Mouse (Mus musculus) kidney, postnatal 25 days (tissue): ENCODE data around the gene Dlgap1.

Experiments used
- DNase-seq, 2 experiments: peaks; one replicate each; pipeline ENCODE4 v3.0.0; 2021; ENCODE audit warnings: mixed read lengths in 2 of 2

Gene Dlgap1

GRCm38 (mm10) chr17:70173916-70174315 is 205.0 kb downstream of the Dlgap1 start:
- no peak for DNase-seq

DNA sequence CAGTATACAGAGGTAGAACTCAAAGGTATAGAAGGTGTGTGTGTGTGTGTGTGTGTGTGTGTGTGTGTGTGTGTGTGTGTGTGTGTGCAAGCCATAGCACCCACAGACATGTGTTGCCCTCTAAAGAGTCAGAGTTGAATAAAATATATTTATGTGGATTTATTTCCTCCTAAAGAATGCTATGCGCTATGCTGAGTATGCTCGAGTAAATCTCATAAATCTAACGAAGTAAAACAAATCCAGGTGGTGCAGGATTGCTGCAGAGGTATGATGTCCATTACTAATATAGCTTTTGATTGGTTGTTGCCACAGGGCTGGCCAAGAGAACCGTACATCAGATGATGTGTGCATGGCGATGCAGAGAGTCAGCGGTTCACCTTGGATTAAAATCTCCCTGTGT is 222.4 kb downstream of the Dlgap1 start:
- no peak for DNase-seq

DNA sequence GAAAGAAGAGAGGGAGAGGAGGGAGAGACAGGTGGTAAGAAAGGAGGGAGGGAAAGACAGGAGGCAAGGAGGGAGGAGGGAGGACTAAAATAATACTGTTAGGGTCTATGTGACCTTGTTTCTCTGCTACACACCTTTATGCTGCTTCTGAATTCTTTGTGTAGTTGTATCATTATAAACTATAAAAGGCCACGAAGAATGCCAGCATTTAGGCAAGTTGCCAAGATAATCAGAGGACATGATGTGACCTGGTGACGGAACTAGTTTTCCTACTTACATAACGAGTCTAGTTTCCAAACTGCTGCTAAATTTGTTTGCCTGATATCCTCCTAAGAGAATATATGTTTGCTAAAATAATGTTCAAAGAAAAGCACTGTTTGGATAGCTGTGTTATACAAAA is 254.0 kb downstream of the Dlgap1 start:
- DNase-seq = no peak

DNA sequence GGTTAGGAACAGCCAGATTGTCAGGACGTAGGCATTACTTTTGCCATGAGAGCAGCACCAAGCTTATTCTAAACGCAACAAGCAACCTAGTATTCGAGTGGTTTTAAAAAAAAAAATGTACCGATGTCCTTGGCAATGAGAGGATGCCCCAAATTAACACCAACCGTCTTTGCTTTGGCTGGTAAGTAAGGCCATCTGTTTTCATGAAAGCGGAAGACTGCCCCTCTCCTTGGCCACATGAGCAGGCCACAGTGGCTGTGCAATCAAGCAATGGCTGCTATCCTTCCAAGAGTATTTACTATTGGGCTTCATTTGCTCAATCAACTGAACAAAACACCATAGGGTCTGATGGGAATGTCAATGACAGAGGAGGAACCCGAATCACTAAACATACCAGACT is 278.5 kb downstream of the Dlgap1 start:
- DNase-seq = no peak

DNA sequence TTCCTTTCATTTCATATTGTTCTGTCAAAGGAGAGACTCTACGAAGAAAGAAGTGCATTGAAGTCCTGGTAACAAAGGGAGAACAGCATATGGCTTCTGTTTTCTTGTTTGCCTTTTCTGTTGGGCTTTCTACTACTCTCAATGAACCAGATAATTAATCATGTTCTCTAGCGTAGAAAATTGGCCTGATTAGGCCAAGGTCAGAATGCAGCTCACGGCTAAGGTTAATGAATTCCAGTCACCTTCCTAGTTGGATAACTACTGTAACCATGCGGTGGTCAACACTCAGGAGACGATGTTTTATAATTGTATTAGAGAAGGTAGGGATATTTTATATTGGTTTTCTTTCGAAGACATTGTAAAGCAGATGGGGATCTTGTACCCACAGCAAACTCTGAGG is 279.4 kb downstream of the Dlgap1 start:
- no peak for DNase-seq

DNA sequence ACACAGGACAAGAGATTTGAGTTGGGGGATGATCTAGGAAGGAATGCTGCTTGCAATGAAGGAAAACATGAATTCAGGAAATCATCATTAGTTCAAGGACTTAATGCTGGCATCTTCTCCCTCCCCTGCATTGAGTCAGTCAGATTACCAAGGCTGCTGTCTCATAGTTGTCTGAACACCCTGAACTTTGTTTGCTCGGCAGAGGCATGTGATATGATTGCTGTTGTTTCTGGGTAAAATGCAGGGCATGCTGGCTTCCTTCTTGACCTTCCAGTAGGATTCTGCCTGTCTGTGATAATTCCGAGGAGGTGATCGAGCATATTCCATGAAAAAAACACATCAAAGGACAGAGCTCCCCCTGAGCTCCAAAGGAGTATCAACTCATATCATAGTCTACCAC is 283.6 kb downstream of the Dlgap1 start:
- no peak for DNase-seq

DNA sequence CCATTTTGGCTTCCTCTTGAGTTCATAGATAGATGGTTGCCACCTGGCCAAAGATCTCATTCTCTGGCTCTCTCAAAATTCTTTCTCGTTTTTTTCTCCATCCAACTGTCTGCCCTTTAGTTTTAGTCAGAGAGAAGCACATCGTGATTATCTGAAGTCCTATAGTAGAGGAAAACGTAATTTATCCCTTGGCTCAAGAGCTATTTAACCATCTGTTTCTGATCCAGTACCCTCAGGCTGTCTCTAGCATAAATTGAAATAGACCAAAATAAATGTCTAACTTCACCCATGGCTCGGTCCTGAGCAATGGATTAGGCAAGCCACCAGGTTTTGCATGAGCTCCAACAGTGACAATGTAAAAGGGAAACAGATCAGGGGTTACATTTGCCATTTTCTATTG is 287.5 kb downstream of the Dlgap1 start:
- no peak for DNase-seq

- no peak for DNase-seq
Observed at GRCm38 (mm10) chr17:70263156-70263555, 294.3 kb downstream of the Dlgap1 start.

DNA sequence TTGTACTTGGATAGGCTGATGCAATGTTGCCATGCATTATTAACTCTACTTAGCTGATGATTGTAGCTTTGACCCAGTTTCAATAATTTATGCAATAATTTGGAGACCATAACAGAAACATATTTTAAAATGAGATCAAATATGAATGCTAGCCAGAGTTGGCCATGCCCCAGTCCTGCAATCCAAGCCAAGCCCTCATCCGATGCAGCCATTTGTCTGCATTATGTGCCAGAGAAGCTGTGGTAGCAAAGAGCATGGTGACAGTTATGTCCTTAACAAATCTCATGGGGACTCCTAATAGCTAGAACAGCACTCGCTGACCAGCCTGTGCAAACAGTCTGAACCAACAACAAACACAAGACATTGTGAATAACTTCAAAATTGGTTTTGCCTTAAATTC is 303.3 kb downstream of the Dlgap1 start:
- no peak for DNase-seq

DNA sequence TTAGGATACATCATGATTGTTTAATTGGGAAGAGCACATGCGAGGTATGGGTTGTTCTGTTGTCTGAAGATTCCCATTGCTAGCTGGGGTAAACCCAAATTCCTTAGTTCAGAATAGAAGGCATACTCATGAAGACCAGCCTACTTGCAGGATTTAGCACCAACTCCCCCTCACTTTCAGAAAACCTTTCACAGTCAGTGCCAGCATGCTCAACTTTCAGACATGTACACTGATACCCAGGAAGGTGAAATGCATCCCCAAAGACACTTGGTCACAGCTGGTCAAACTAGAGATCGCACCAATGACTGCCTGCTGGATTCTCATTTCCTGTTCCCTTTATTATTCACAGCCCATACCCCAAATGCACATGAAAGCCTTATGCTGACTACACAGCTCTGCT is 318.8 kb downstream of the Dlgap1 start:
- no peak for DNase-seq

- DNase-seq = no peak
Observed at GRCm38 (mm10) chr17:70294106-70294505, 325.2 kb downstream of the Dlgap1 start.

DNA sequence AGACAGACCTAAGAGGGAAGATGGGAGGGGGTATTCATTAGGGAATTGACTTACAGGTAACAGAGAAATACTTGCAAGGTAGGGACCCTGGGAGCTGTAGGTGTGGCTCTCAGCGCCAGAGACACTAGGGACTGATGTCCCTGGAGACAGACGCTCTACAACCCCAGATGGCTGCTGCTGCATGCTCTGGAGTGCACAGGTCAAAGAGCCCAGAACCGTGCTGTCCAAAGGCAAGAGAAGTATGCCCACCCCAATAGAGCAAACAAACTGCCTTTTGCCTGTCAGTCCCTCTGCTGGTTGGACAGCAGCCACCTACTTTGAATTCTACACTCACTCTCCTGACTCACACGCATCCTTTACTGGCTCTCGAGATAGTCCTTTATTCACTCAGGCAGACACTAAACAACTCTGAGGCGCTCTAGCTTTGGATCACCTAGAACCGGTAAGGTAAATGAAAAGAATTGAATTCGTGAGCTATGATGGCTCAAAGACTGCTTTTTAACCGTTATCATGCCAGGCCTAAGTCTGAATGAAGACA is 333.1 kb downstream of the Dlgap1 start:
- DNase-seq = no peak

DNA sequence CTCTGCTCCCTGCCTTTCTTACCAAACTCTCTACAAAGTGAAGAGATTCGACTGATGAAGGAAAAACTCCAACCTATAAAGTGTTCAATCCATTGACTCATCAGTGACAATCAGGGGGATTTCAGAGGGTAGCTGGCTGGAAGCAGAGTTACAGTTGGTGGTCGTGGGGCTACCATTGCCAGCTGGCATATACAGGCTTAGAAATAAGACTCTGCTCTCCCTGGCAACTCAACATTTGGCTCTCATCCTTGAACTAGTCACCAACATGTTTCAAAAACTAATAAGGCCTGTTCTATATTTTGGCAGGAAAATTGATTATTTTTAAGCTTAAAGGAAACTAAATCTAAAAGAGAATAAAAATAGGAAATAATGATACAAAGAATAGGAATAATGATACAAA is 333.8 kb downstream of the Dlgap1 start:
- DNase-seq = no peak

- no peak for DNase-seq
Observed at GRCm38 (mm10) chr17:70305021-70305420, 336.1 kb downstream of the Dlgap1 start.

DNA sequence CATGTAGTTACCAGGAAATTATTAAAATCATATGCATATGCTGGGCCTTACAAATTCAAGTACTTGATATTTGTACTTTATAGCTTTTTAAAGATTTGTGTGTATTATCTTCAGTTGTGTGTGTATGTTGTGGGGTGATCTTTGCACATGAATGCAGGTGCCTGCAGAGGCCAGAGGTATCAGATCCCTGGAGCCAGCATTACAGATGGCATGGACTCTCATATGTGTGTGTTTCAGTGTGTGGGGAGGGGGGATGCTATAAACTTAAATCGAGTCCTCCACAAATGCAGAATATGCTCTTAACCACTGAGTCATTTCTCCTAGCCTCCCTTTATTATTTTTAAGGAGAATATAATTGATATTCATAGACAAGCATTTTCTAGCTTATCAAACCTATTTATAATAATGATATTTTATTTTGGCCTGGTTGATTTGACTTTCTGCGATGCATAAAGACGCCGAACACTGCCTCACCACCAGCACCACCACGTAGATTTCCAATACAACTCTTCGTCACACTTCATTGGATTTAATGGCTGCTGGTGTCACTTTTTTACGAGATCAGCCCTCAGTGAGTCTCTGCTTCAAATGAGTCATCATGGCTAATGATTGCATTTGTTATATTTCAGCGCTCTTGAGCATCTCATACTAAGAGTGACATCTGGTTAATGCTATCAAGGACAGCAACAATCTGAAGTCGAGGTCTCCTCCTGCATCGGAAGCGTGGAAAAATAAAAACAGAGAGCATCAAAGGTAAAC is 338.7 kb downstream of the Dlgap1 start:
- no peak for DNase-seq

- no peak for DNase-seq
Observed at GRCm38 (mm10) chr17:70308364-70309231, 339.7 kb downstream of the Dlgap1 start.

- no peak for DNase-seq
Observed at GRCm38 (mm10) chr17:70316327-70316726, 347.5 kb downstream of the Dlgap1 start.

GRCm38 (mm10) chr17:70317779-70318178 is 348.9 kb downstream of the Dlgap1 start:
- DNase-seq = no peak

- no peak for DNase-seq
Observed at GRCm38 (mm10) chr17:70321976-70322375, 353.1 kb downstream of the Dlgap1 start.

GRCm38 (mm10) chr17:70333440-70333839 is 364.6 kb downstream of the Dlgap1 start:
- DNase-seq = no peak

GRCm38 (mm10) chr17:70334171-70334570 is 365.3 kb downstream of the Dlgap1 start:
- no peak for DNase-seq

- DNase-seq = no peak
Observed at GRCm38 (mm10) chr17:70339821-70340220, 370.9 kb downstream of the Dlgap1 start.

- no peak for DNase-seq
Observed at GRCm38 (mm10) chr17:70341230-70341629, 372.4 kb downstream of the Dlgap1 start.

- DNase-seq = no peak
Observed at GRCm38 (mm10) chr17:70341920-70342319, 373.0 kb downstream of the Dlgap1 start.
